Mouse (Mus musculus) kidney, embryonic 16.5 days (tissue): ENCODE results near the gene Letm1. TPM values are rescaled to one million over a fixed set of nuclear protein-coding genes. Genes with fewer than 3 reads are reported as not detected.

Experiments used
- ATAC-seq: fragments of 200-750 bp; cut with Nextera tagmentation; 2 replicates; pipeline ENCODE4 v1.8.0; 2017; ENCODE audit warnings: moderate TSS enrichment; ENCODE audit not compliant: low FRiP score, low TSS enrichment
- H3K27ac ChIP-seq: fragments of 300-500 bp; sonication (generic); 2 replicates; pipeline ENCODE4 v1.5.1; 2014; ENCODE audit warnings: low read length
- H3K27me3 ChIP-seq: fragments of 300-500 bp; sonication (generic); 2 replicates; pipeline ENCODE4 v1.6.1; 2014; ENCODE audit warnings: low read length, control low read depth, mixed read lengths; ENCODE audit not compliant: insufficient read depth
- H3K36me3 ChIP-seq: fragments of 300-500 bp; sonication (generic); 2 replicates; pipeline ENCODE4 v1.6.1; 2014; ENCODE audit warnings: low read length, control low read depth, mixed read lengths; ENCODE audit not compliant: insufficient read depth
- H3K4me1 ChIP-seq: fragments of 300-500 bp; sonication (generic); 2 replicates; pipeline ENCODE4 v1.6.1; 2014; ENCODE audit warnings: low read length, control low read depth, mixed read lengths; ENCODE audit not compliant: insufficient read depth
- H3K4me2 ChIP-seq: fragments of 300-500 bp; sonication (generic); replicated peaks from 2 replicates; pipeline ENCODE4 v1.6.1; 2014; ENCODE audit warnings: low read depth, low read length
- H3K4me3 ChIP-seq: fragments of 300-500 bp; sonication (generic); 2 replicates; pipeline ENCODE4 v1.5.1; 2014; ENCODE audit warnings: mild to moderate bottlenecking, low read length
- H3K9ac ChIP-seq: fragments of 300-500 bp; sonication (generic); replicated peaks from 2 replicates; pipeline ENCODE4 v1.6.1; 2014; ENCODE audit warnings: low read length
- H3K9me3 ChIP-seq: fragments of 300-500 bp; sonication (generic); 2 replicates; pipeline ENCODE4 v1.6.1; 2016; ENCODE audit warnings: low read length, control low read depth
- WGBS: fragments of 180-500 bp; shearing (Covaris S2); extraction: QIAGEN DNeasy Blood & Tissue Kit; methylation state at CpG from one replicate; pipeline ENCODE4 v1.1.7; 2014; 5-methylcytosine and 5-hydroxymethylcytosine counted together
- polyA plus RNA-seq: library from polyadenylated mRNA; unstranded; fragments of >200 nt; fragmentation: Nextera tagmentation; extraction: Ambion mirVana; gene quantifications from 2 replicates; pipeline ENCODE4 v1.2.1, GENCODE M21; 2015

The Letm1 gene
- polyA plus RNA-seq, 1 experiment from 2014 or later = 47.0 TPM

GRCm38 (mm10) chr5:33819141-33819875 is 36.7 kb upstream of the Letm1 start:
- no peaks in the 10 kb centered on the region for H3K9me3 ChIP-seq
- H3K4me2 ChIP-seq = peak overlapping the region; percentile 75
- WGBS = 21% methylated on average over 9 of the region's 9 CpGs
- no peaks in the 10 kb centered on the region for H3K27me3 ChIP-seq
- peak overlapping the region; percentile 99 for H3K9ac ChIP-seq
- peak overlapping the region; percentile 97 for H3K27ac ChIP-seq
- peak overlapping the region; percentile 99 for H3K4me3 ChIP-seq
- ATAC-seq = peak; percentile 41
- H3K36me3 ChIP-seq = no peaks in the 10 kb centered on the region
- peaks cover 24% of the 10 kb centered on the region for H3K4me1 ChIP-seq

- Histone ChIP-seq H3K4me2 (no peak overlapping the region), H3K9ac (no peak overlapping the region), H3K9me3 (no peaks in the 10 kb centered on the region), H3K27ac (no peak overlapping the region), H3K4me1 (peaks cover 20% of the 10 kb centered on the region), H3K36me3 (no peaks in the 10 kb centered on the region), H3K27me3 (no peaks in the 10 kb centered on the region), H3K4me3 (no peak overlapping the region)
- no peak for ATAC-seq
- WGBS = 24% methylated on average over 5 of the region's 5 CpGs
Observed at GRCm38 (mm10) chr5:33818104-33818503, 35.5 kb upstream of the Letm1 start.

- ATAC-seq = no peak
- no peaks in the 10 kb centered on the region for H3K36me3 ChIP-seq
- peaks cover 9% of the 10 kb centered on the region; the same call in 1 of the 2 replicates for H3K4me1 ChIP-seq
- WGBS = 79% methylated on average over 6 of the region's 6 CpGs
- no peak overlapping the region for H3K4me3 ChIP-seq
- H3K27me3 ChIP-seq = no peaks in the 10 kb centered on the region
- no peaks in the 10 kb centered on the region for H3K9me3 ChIP-seq
- no peak overlapping the region for H3K9ac ChIP-seq
- no peak overlapping the region for H3K4me2 ChIP-seq
- no peak overlapping the region for H3K27ac ChIP-seq
Observed at GRCm38 (mm10) chr5:33816008-33816725, 33.5 kb upstream of the Letm1 start.

- Histone ChIP-seq H3K27ac (no peak overlapping the region), H3K9me3 (no peaks in the 10 kb centered on the region), H3K36me3 (no peaks in the 10 kb centered on the region), H3K9ac (no peak overlapping the region), H3K27me3 (no peaks in the 10 kb centered on the region), H3K4me2 (no peak overlapping the region), H3K4me3 (no peak overlapping the region), H3K4me1 (no peaks in the 10 kb centered on the region)
- ATAC-seq = no peak
- 91% methylated on average over 4 of the region's 4 CpGs for WGBS
Observed at GRCm38 (mm10) chr5:33811519-33811918, 28.9 kb upstream of the Letm1 start.

- H3K4me3 ChIP-seq = no peak overlapping the region
- no peak overlapping the region for H3K27ac ChIP-seq
- H3K9me3 ChIP-seq = peaks cover 15% of the 10 kb centered on the region
- no peaks in the 10 kb centered on the region for H3K4me1 ChIP-seq
- no peaks in the 10 kb centered on the region for H3K27me3 ChIP-seq
- no peak overlapping the region for H3K4me2 ChIP-seq
- H3K36me3 ChIP-seq = no peaks in the 10 kb centered on the region
- 82% methylated on average over 2 of the region's 2 CpGs for WGBS
- no peak overlapping the region for H3K9ac ChIP-seq
- ATAC-seq = no peak
Observed at GRCm38 (mm10) chr5:33803337-33803736, 20.7 kb upstream of the Letm1 start.

GRCm38 (mm10) chr5:33791912-33792643 is 9.5 kb upstream of the Letm1 start:
- Histone ChIP-seq H3K36me3 (no peaks in the 10 kb centered on the region), H3K4me1 (no peaks in the 10 kb centered on the region), H3K4me3 (no peak overlapping the region), H3K27ac (no peak overlapping the region), H3K9me3 (no peaks in the 10 kb centered on the region), H3K9ac (no peak overlapping the region), H3K27me3 (no peaks in the 10 kb centered on the region), H3K4me2 (no peak overlapping the region)
- no peak for ATAC-seq
- 73% methylated on average over 5 of the region's 5 CpGs for WGBS

- Histone ChIP-seq H3K36me3 (no peaks in the 10 kb centered on the region), H3K27me3 (no peaks in the 10 kb centered on the region), H3K4me1 (peaks cover 15% of the 10 kb centered on the region), H3K9ac (peak overlapping the region; percentile 89), H3K4me3 (peak overlapping the region; percentile 94), H3K27ac (peak overlapping the region; percentile 40; the same call in 1 of the 2 replicates), H3K4me2 (peak overlapping the region; percentile 76), H3K9me3 (no peaks in the 10 kb centered on the region)
- WGBS = 5% methylated on average over 6 of the region's 6 CpGs
- ATAC-seq = peak; percentile 75
Observed at GRCm38 (mm10) chr5:33782999-33783390, 378 bp upstream of the Letm1 start.

GRCm38 (mm10) chr5:33781964-33782344 is 663 bp downstream of the Letm1 start:
- H3K4me3 ChIP-seq = peak overlapping the region; percentile 94
- peaks cover 15% of the 10 kb centered on the region for H3K4me1 ChIP-seq
- peak overlapping the region; percentile 82 for H3K27ac ChIP-seq
- no peaks in the 10 kb centered on the region for H3K27me3 ChIP-seq
- H3K36me3 ChIP-seq = peaks cover 8% of the 10 kb centered on the region; the same call in 1 of the 2 replicates
- peak overlapping the region; percentile 76 for H3K4me2 ChIP-seq
- H3K9ac ChIP-seq = peak overlapping the region; percentile 89
- no peaks in the 10 kb centered on the region for H3K9me3 ChIP-seq
- 5% methylated on average over 11 of the region's 11 CpGs for WGBS
- ATAC-seq = peak; percentile 8; the same call in 1 of the 2 replicates

GRCm38 (mm10) chr5:33777195-33777594 is 5.4 kb downstream of the Letm1 start:
- Histone ChIP-seq H3K27ac (no peak overlapping the region), H3K27me3 (no peaks in the 10 kb centered on the region), H3K9me3 (no peaks in the 10 kb centered on the region), H3K4me1 (peaks cover 11% of the 10 kb centered on the region), H3K4me3 (no peak overlapping the region), H3K9ac (no peak overlapping the region), H3K4me2 (no peak overlapping the region), H3K36me3 (peaks cover 20% of the 10 kb centered on the region)
- no peak for ATAC-seq
